Mouse (Mus musculus): ENCODE measurements around the gene Arap2.

Arap2 gene

GRCm38 (mm10) chr5:62618286-62618685 lies 147.7 kb downstream of the Arap2 start:
- no peak for DNase-seq

- no peak for DNase-seq
Observed at GRCm38 (mm10) chr5:62611990-62612389, 154.0 kb downstream of the Arap2 start.

- no peak for DNase-seq
Observed at GRCm38 (mm10) chr5:62587348-62587747, 178.6 kb downstream of the Arap2 start.

- no peak for DNase-seq
Observed at GRCm38 (mm10) chr5:62582643-62583042, 183.3 kb downstream of the Arap2 start.

DNA sequence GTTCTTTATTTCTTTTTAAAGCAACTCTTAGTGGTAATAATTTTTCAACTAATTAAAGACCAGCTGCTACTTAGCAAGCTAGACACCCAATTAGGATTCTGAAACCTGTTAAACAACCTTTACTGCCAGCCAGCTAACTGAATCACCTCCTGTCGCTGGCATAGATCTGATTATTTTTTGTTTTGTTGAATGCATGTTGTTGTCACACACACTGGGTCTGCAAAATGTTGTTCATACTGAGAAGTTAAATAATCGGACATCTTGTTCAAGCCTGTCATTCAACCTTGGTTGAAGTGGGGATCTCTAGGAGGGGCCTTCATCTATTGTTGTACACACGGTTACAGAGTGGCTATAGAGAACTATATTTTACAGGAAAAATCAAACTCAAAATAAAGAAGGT lies 184.3 kb downstream of the Arap2 start:
- no peak for DNase-seq

DNA sequence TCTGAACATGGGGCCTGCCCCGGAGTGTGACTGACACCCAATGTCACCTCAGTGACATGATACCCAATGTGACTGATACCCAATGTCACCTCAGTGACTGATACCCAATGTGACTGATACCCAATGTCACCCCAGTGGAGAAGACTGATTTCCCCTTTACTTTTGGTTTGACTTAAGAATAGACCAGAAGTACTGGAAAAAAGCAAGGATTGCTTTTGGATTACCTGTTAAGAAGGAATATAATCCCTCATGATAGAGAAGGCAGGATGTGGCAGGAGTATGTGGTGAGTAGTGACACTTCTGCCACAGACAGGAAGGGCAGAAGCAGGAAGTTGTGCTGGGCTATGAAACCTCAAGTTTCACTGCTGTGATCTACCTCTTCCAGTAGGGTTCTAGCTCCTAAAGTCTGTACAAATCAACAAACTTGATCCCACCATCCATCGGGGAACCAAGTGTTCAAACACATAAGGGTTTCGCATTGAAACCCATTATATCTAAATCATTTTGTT lies 191.6 kb downstream of the Arap2 start:
- DNase-seq = no peak
